Mouse (Mus musculus) kidney, adult 2 months (tissue): ENCODE data around the gene Eif4g3. TPM values are rescaled to one million over a fixed set of nuclear protein-coding genes. Genes with fewer than 3 reads are reported as not detected.

Experiments used
- DNase-seq: peaks from one replicate; pipeline ENCODE4 v3.0.0; 2021
- H3K27ac ChIP-seq: fragments of 200-500 bp; 2 replicates; pipeline ENCODE4 v1.5.1; 2012; ENCODE audit warnings: low read depth, low read length, control low read depth, inconsistent platforms; ENCODE audit not compliant: insufficient read depth
- H3K27me3 ChIP-seq: fragments of 200-500 bp; replicated peaks from 2 replicates; pipeline ENCODE4 v1.6.1; 2012; ENCODE audit warnings: mild to moderate bottlenecking, moderate library complexity, low read length, inconsistent platforms; ENCODE audit not compliant: control insufficient read depth, insufficient read depth
- H3K36me3 ChIP-seq: fragments of 200-500 bp; 2 replicates; pipeline ENCODE4 v1.6.1; 2012; ENCODE audit warnings: mild to moderate bottlenecking, moderate library complexity, low read length, inconsistent platforms; ENCODE audit not compliant: control insufficient read depth, insufficient read depth
- H3K4me1 ChIP-seq: fragments of 200-500 bp; 2 replicates; pipeline ENCODE4 v1.6.1; 2011; ENCODE audit warnings: low read length; ENCODE audit not compliant: control insufficient read depth, insufficient read depth
- H3K4me3 ChIP-seq: fragments of 200-500 bp; 2 replicates; pipeline ENCODE4 v1.5.1; 2011; ENCODE audit warnings: mild to moderate bottlenecking, low read depth, low read length, control low read depth; ENCODE audit not compliant: insufficient read depth
- CTCF ChIP-seq: fragments of 200-500 bp; conservative IDR thresholded peaks from 2 replicates; pipeline ENCODE4 v1.5.1; 2011; ENCODE audit warnings: low read depth, mild to moderate bottlenecking, control low read depth, low read length, moderate library complexity, mixed read lengths; ENCODE audit not compliant: insufficient read depth, insufficient read length
- POLR2A ChIP-seq: fragments of 200-500 bp; IDR thresholded peaks from one replicate; pipeline ENCODE4 v1.6.1; 2011; ENCODE audit warnings: low read depth, low read length, control low read depth
- WGBS: fragments of 180-500 bp; shearing (Covaris S2); methylation state at CpG from one replicate; pipeline ENCODE4 v1.1.7; 2018; 5-methylcytosine and 5-hydroxymethylcytosine counted together
- polyA plus RNA-seq: library from polyadenylated mRNA; depleted of rRNA; stranded (reverse); fragments of >200 nt; gene quantifications from 2 replicates; pipeline ENCODE4 v1.2.3, GENCODE M21; 2012

Gene Eif4g3
- polyA plus RNA-seq, 1 experiment = 53.5 TPM

DNA sequence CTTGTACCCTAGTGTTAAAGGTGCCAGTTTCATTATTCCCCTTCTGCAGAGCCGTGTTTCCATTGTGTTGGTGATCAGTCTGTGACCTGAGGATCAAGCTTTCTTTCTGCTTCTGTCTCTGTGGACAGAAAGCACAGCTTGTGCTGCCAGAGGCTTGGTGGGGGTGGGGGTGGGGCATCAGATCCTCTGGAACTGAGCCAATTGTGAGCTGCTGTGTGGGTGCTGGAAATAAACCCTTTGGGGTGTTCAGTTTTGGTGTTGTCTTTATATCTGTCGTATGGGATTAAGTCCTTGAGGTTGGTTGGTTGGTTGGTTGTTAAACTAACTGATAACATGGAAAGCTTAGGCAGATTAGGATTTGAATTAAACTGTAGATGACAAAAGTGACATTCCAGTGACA lies 171.0 kb downstream of the Eif4g3 start:
- Histone ChIP-seq H3K4me3 (no peak overlapping the region), H3K27ac (no peak overlapping the region), H3K36me3 (peaks cover 2% of the 10 kb centered on the region), H3K27me3 (no peaks in the 10 kb centered on the region), H3K4me1 (no peaks in the 10 kb centered on the region)
- no peak for DNase-seq
- TF ChIP-seq POLR2A = no peak
- TF ChIP-seq CTCF = no peak
- 70% methylated on average over 2 of the region's 2 CpGs for WGBS

DNA sequence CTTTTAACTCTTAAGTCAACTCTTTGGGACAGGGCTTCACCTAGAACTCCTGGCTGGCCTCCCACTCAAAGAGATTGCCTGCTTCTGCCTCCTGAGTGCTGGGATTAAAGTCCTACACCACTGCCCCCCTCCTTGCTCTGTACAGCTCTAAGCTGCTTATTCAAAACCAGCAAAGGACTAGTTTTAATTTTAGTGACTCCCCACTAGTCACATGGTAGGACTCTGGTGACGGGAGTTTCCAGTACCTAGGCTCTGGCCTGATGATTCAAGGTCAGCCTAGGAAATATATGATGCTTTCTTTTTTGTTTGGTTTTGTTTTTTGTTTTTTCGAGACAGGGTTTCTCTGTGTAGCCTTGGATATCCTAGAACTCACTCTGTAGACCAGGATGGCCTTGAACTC lies 172.0 kb downstream of the Eif4g3 start:
- no peaks in the 10 kb centered on the region for H3K4me1 ChIP-seq
- no peak overlapping the region for H3K27ac ChIP-seq
- H3K27me3 ChIP-seq = no peaks in the 10 kb centered on the region
- WGBS = 81% methylated on average over 2 of the region's 2 CpGs
- H3K4me3 ChIP-seq = no peak overlapping the region
- TF ChIP-seq CTCF (no peak), POLR2A (no peak)
- peaks cover 2% of the 10 kb centered on the region for H3K36me3 ChIP-seq
- DNase-seq = no peak

GRCm38 (mm10) chr4:138166519-138166918 lies 173.7 kb downstream of the Eif4g3 start:
- Histone ChIP-seq H3K36me3 (peaks cover 4% of the 10 kb centered on the region), H3K27me3 (no peaks in the 10 kb centered on the region), H3K4me3 (no peak overlapping the region), H3K27ac (no peak overlapping the region), H3K4me1 (no peaks in the 10 kb centered on the region)
- 87% methylated on average over 10 of the region's 10 CpGs for WGBS
- no peak for TF ChIP-seq POLR2A
- no peak for TF ChIP-seq CTCF
- DNase-seq = no peak

- Histone ChIP-seq H3K36me3 (peaks cover 4% of the 10 kb centered on the region), H3K4me3 (no peak overlapping the region), H3K4me1 (no peaks in the 10 kb centered on the region), H3K27me3 (no peaks in the 10 kb centered on the region), H3K27ac (no peak overlapping the region)
- TF ChIP-seq POLR2A (no peak), CTCF (no peak)
- DNase-seq = no peak
- 87% methylated on average over 3 of the region's 3 CpGs for WGBS
Observed at GRCm38 (mm10) chr4:138168162-138168561, 175.3 kb downstream of the Eif4g3 start.

DNA sequence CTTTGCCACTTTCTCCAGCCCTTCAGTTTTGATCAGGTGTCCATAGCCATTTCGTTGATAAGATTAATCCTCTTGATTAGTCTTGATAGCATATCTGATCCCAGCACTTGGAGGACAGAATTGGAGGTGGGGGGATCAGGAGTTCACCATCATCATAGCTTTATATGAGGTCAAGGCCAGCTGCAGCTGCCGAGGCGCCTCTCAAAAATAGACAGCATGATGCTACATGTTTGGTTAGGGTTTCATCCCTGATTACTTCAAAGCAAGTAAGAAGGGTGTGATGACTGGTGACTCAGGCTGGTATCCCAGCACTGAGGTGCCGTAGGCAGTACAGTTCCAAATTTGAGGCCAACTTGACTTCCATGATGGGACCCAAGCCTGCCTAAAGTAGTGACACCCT lies 176.6 kb downstream of the Eif4g3 start:
- H3K4me1 ChIP-seq = no peaks in the 10 kb centered on the region
- no peak overlapping the region for H3K27ac ChIP-seq
- TF ChIP-seq POLR2A (no peak), CTCF (no peak)
- 90% methylated on average over 4 of the region's 4 CpGs for WGBS
- no peak overlapping the region for H3K4me3 ChIP-seq
- H3K36me3 ChIP-seq = peaks cover 4% of the 10 kb centered on the region
- no peak for DNase-seq
- H3K27me3 ChIP-seq = no peaks in the 10 kb centered on the region

GRCm38 (mm10) chr4:138172686-138173085 lies 179.9 kb downstream of the Eif4g3 start:
- DNase-seq = no peak
- H3K27ac ChIP-seq = no peak overlapping the region
- H3K4me1 ChIP-seq = no peaks in the 10 kb centered on the region
- no peaks in the 10 kb centered on the region for H3K27me3 ChIP-seq
- TF ChIP-seq CTCF = no peak
- TF ChIP-seq POLR2A = no peak
- WGBS = 78% methylated on average over 4 of the region's 4 CpGs
- no peak overlapping the region for H3K4me3 ChIP-seq
- H3K36me3 ChIP-seq = peaks cover 4% of the 10 kb centered on the region

GRCm38 (mm10) chr4:138179391-138179790 lies 186.6 kb downstream of the Eif4g3 start:
- 90% methylated on average over 5 of the region's 5 CpGs for WGBS
- TF ChIP-seq POLR2A (no peak), CTCF (no peak)

More at GRCm38 (mm10) chr4:138179391-138179790, 186.6 kb downstream of the Eif4g3 start:
- H3K4me1 ChIP-seq = no peaks in the 10 kb centered on the region
- H3K27ac ChIP-seq = no peak overlapping the region
- no peak overlapping the region for H3K4me3 ChIP-seq
- no peak for DNase-seq
- no peaks in the 10 kb centered on the region for H3K27me3 ChIP-seq
- H3K36me3 ChIP-seq = peaks cover 10% of the 10 kb centered on the region; the same call in 1 of the 2 replicates
